Mouse (Mus musculus) cerebellum, adult 2 months (tissue): ENCODE measurements around the gene Tnr.

ENCODE experiments used
- CTCF ChIP-seq: fragments of 200-500 bp; IDR thresholded peaks from 2 replicates; pipeline ENCODE4 v1.5.1; 2011; ENCODE audit warnings: low read depth, mild to moderate bottlenecking, control low read depth, low read length, moderate library complexity, borderline replicate concordance; ENCODE audit not compliant: insufficient read depth
- POLR2A ChIP-seq: fragments of 200-500 bp; IDR thresholded peaks from 2 replicates; pipeline ENCODE4 v1.6.1; 2011; ENCODE audit warnings: low read length, control low read depth, borderline replicate concordance; ENCODE audit not compliant: insufficient read depth

DNA sequence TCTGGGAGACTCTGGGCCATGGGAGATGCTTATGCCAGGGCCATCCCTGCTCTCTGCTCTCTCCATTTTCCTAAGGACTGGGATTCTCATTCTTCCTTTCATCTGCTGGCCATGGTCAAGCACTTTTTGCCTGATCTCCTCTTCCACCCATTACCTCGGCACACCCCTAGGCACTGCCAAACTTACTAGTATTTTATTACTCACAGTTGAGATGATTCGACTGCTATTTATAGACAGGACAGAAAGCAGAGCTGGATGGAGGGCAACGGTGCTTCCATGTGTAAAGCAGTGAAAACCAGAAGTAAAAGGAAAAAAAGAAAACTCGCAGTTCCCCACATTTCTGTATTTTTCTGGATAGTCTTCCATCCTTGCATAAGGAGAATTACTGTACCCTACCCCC is 31.0 kb upstream of the Tnr start:
- TF ChIP-seq CTCF (no peak), POLR2A (no peak)
